Mouse (Mus musculus) gastrocnemius, adult 18-20 months (tissue): ENCODE results near the gene Scyl1. TPM values are rescaled to one million over a fixed set of nuclear protein-coding genes. Genes with fewer than 3 reads are reported as not detected.
A peak's percentile ranks its signal among the peaks of the same experiment; 100 is the strongest.

ENCODE experiments used
- DNase-seq: peaks from one replicate; pipeline ENCODE4 v3.0.0; 2021; ENCODE audit warnings: low spot score
- total RNA-seq, 2 experiments: library from RNA; stranded (reverse); gene quantifications; 2 replicates each; pipeline ENCODE4 v1.2.3; 2021

The Scyl1 gene
- total RNA-seq, 2 experiments from 2014 or later: 70.6 to 74.4 TPM

GRCm38 (mm10) chr19:5743576-5743975 is 27.6 kb downstream of the Scyl1 start:
- DNase-seq: no peak

DNA sequence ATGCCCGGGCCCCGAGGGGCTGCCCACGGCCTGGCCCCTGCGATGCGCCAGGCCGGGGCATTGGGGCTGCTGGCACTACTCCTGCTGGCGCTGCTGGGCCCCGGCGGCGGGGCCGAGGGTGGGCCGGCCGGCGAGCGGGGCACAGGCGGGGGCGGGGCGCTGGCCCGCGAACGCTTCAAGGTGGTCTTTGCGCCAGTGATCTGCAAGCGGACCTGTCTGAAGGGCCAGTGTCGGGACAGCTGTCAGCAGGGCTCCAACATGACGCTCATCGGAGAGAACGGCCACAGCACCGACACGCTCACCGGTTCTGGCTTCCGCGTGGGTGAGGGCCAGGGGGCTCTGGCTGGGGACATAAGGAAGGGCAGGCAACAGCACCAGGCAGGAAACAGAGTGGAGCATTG is 29.0 kb downstream of the Scyl1 start:
- DNase-seq: no peak

GRCm38 (mm10) chr19:5741641-5742240 is 29.5 kb downstream of the Scyl1 start:
- peak; percentile 83 for DNase-seq

GRCm38 (mm10) chr19:5740320-5741317 is 30.6 kb downstream of the Scyl1 start, which contains the start of gene Ltbp3:
Gene Ltbp3, plus strand, starts transcription at chr19:5740904.
- peak; percentile 87 for DNase-seq

GRCm38 (mm10) chr19:5739446-5739845 is 31.8 kb downstream of the Scyl1 start:
- DNase-seq: no peak

DNA sequence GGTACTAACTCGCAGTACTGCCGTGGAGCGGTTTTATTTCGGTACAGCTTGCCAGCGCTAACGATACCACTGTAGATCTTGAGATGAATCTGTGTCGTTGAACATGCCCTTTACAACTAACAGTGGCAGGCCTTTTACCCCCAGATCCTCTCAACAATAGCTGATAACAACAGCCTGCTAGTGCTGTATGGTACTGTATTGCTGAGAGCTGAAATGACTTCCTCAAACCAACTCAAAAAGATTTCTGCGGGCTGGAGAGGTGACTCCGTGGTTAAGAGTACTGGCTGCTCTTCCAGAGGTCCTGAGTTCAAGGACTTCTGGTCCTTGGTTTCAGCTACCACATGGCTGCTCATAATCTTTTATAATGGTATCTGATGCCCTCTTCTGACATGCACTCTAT is 36.9 kb downstream of the Scyl1 start:
- DNase-seq: no peak

GRCm38 (mm10) chr19:5731264-5731978 is 39.8 kb downstream of the Scyl1 start:
- peak; percentile 95 for DNase-seq

GRCm38 (mm10) chr19:5730314-5731186 is 40.7 kb downstream of the Scyl1 start:
- no peak for DNase-seq

GRCm38 (mm10) chr19:5729444-5729815 is 41.8 kb downstream of the Scyl1 start, which contains the start of gene Fam89b:
Gene Fam89b, minus strand, starts transcription at chr19:5729653.
- peak; percentile 90 for DNase-seq

GRCm38 (mm10) chr19:5728631-5729443 is 42.4 kb downstream of the Scyl1 start:
- no peak for DNase-seq

- DNase-seq: peak; percentile 93
These were observed 43.5 kb downstream of the Scyl1 start for GRCm38 (mm10) chr19:5727701-5728100.

DNA sequence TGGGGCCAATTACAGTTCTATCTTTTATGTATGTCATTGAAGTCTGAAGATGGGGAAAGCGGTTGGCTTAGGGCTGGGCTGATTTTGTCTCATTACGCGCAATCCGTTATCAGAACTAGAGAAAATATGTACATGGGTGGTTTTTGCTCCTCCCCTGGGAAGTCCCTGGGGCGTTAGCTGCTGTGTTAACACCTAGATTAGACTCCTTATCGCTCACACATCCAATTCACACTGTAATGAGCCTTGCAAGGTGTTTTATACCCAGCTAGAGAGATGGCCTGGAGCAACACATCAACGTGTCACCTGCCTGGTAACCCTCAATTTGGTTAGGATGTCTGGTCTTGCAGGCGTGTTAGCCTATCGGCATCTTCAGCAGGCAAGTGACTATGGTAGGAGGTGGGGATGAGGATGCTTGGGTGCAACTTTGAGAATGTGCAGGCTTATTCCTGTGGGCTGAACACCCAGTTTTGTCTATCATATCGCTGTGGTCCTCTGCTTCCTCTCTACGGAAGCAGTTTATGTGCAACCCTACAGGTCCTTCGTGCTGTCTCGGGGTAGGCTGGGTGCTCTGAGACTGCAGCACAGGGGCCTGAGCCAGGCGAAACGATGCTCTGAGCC is 44.1 kb downstream of the Scyl1 start:
- no peak for DNase-seq

GRCm38 (mm10) chr19:5725767-5726515 is 45.3 kb downstream of the Scyl1 start, which contains the start of gene Ehbp1l1:
Gene Ehbp1l1, minus strand, starts transcription at chr19:5726317.
- DNase-seq: peak; percentile 77

- DNase-seq: peak; percentile 94
These were observed 46.1 kb downstream of the Scyl1 start for GRCm38 (mm10) chr19:5725029-5725707.

DNA sequence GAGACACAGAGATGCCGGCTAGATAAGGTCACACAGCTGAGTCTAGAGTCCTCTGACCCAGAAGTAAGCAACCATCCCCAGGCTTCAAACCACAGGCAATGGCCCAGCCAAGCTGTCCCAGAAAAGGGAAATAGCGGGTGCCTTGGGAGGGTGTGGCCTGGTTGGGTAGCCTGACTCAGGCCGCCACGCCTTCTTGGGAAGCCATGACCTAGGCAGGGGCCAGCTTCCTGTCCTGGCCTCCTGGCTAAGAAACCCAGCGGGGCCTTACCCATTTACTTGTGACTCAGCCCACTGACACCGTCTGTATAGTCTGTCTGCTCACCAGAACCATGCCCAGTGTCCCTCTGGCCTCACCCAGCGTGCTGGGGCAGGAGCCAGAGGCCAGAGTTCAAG is 46.7 kb downstream of the Scyl1 start:
- peak; percentile 94 for DNase-seq

- DNase-seq: no peak
These were observed 47.2 kb downstream of the Scyl1 start for GRCm38 (mm10) chr19:5723934-5724548.

GRCm38 (mm10) chr19:5722848-5723425 is 48.3 kb downstream of the Scyl1 start:
- DNase-seq: no peak
